Mouse (Mus musculus): ENCODE results near the gene E130308A19Rik.

DNA sequence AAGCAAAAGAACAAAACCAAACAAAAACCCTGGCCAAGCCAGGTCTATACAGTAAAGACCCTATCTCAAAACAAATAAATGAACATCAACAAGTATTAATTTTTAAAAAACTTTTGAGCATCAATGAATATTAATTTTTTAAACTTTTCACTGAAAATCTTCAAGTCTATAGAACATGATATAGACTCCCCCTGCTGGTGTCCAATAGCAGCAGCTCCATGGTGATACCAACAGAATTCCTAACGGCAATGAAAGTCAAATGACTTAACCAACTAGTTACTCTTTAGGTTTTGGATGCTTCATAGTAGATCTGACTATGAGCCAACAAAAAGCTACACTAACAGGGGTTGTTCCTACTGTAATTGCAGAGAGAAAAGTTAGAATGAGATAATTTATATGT is 154.6 kb downstream of the E130308A19Rik start:
- TF ChIP-seq CTCF (IDR thresholded peaks at IDR 0.05; ENCODE audit: low read depth) (peak; percentile 52), EP300 (IDR thresholded peaks at IDR 0.05; ENCODE audit: low read depth) (no peak)

Measured in heart, postnatal 0 days (tissue).